Mouse (Mus musculus) thymus, postnatal 36 days (tissue): ENCODE data around the gene Tsfm.

ENCODE experiments used
- DNase-seq, 2 experiments: peaks; one replicate each; pipeline ENCODE4 v3.0.0; 2022; ENCODE audit warnings: mixed read lengths in 2 of 2

Tsfm gene

DNA sequence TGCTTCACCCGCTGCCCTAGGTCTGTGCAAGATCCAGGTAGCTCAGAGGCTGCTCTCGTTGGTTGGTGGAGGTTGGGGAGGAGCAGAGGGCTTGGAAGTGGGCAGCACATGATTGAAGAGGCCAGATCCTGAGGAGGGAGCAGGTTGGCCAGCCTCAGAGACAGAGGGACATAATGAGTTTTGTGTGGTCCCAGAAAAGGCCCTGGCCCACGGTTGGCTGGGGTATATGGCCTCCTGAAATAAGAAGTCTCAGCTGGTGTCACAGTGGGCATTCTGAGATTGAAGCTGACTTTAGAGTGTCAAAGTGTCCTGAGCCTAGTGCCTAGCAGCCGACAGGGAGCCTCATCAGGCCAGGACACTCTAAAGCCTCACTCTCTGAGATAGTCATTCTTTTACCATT lies 45.5 kb downstream of the Tsfm start:
- DNase-seq: no peak

DNA sequence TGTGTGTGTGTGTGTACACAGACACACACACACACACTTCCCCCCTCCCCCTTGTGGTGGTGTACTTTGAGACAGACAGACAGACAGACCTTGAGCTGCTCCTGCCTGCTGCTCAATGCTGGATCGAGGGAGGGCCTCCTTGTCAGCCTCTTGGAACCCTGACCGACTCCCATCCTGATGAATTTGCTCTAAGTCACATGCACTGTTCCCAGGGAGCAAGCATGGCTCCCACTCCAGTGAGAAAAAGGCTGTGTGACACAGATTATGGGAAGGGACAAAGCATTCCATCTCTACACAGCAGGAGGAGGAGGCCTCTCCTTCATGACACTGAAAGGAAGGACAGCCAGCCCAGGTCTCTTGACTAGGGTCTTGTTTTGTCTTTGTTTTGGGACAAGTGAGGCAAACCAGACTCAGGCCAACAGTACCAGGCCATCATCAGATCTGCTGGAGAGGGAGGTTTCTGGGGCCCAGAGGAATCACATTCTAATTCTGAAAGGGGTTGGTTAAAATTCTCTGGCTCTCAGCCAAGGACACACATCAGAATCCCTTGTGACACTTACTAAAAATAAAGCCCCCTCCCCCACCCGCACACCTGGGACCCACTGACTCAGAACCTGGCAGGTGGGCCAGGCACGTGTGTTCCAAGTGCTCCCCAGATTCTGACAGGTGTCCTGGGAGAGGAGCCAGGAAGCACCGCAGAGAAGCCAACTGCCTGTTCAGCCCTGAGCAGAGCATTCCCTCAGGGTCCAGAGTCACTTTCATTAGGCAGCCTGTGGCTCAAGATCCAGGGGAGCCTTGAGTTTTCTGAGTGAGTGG lies 46.2 kb downstream of the Tsfm start:
- no peak for DNase-seq

DNA sequence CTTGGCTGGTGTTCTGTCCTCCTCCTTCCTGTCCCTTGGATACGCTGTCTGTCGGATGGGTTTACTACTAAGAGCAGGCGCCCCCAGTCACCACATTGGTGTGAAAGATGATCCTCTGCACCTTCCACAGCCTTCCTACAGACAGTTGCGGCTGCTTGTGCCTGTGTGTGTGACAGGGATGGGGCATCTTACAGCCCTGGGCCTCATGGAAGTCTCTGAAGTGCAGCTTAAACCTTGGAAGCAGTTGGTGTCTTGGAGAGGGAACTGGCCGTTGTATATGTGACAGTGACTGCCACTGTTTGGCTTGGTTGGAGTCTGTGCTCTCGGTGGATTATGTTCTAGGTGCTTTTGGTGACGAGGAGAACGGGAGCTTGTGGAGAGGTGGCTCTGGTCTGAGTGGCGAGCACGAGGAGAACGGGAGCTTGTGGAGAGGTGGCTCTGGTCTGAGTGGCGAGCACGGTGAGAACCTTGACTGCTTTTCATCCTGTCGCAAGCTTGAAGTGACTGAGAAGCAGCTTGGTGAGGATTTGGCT lies 47.4 kb downstream of the Tsfm start:
- DNase-seq: no peak

DNA sequence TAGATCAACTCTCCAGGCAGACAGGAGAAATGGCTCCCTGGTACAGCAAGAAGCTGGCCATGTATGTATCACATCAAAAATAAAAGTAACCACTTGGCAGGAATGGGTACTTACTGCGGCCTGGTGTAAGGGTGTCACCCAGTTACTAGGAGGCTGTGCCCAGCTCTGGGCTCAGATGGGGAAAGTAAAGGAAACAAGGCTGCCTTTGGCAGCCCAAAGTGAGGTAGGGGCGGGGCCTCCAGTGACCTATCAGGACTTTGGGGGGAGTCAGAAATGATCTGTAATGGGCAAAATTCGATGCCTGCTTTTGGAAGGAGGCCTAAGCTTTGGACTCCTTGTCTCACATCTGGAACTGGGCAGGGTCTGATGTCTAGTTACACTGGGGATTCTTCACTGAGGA lies 48.9 kb downstream of the Tsfm start:
- DNase-seq: no peak

DNA sequence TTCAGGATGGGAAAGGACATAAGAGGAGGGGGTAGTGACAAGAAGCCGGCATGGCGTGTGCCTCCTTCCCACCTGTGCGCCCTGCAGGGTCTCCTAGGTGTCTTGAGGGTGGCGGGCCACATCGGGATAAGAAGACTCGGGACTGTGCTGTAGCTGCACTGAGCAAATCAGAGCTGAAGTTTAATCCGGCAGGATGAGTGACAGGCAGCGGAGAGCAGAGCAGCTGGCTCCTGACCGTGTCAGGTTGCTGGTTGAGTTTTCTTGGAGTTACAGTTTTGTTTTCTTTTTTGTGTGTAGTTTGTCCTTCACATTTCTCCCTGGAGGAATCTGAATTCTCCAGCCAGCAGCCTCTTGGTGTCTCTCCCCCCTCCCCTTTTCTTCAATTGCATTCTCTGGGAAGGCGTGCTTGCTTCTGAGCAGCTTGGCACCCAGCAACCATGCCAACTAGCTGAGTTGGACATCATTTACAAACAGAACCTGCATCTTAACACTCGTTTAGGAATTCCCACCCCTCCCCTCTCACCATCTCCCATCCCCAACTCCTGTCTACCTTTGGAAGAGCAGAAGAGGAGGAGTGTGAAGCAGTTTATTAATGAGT lies 49.6 kb downstream of the Tsfm start:
- no peak for DNase-seq

DNA sequence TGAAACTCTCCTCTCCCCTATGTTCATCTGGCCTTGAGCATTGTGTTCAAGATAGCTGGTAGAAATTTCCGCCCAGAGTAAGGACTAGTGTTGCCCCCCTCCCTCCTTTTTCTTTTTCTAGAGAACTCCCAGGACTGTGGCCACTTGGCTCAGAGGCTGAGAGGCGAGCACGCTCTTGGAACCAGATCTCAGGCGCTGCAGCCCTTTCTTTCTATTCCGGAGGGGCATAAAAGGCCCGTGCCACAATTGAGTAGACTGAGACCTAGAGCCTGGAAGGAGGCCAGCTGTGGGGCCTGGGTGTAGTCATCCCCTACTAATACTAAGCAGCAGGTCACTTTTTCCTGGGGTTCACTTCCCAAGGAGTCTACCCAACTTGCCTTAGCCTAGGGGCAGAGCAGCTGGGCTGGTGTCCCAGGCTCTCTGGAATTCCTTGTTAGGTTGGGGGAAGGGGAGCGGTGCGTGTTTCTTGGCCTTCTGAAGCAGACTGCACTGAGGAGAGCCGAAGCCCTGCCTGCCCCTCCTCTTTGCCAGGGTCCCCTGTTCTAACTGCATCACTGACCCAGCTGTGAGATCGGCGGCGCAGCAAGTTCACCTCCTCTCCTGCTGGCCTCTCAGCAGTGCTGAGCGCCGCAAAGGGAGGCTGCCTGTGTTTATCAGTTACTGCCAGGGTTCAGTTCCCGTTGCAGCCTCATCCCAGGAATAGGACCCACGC lies 50.3 kb downstream of the Tsfm start:
- DNase-seq: peak; percentile 18 to 23

DNA sequence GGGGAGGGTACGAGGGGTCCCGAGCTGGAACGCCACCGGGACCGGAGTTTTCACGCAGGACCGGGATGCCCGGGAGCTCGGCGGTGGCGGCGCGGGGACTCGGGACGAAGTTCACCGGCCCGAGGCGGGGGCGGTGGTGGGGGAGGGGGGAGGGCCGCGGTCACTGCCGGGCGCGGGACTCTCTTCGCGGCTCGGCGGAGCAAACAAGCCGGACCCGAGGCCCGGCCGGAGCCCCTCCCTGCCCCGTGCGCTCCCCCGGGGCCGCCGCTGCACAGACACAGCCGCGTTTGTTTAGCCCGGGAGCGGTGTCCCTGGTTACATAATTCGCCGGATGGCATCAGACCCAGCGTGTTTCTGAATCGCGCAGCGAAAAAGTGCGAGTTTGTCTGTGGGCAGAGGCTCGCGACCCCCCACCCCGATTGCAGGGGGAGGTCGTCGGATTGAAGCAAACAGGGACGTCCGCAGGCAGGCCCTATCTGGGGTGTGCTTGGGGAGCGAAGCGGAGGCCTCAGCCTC lies 50.9 kb downstream of the Tsfm start:
- peak; percentile 37 to 46 for DNase-seq

DNA sequence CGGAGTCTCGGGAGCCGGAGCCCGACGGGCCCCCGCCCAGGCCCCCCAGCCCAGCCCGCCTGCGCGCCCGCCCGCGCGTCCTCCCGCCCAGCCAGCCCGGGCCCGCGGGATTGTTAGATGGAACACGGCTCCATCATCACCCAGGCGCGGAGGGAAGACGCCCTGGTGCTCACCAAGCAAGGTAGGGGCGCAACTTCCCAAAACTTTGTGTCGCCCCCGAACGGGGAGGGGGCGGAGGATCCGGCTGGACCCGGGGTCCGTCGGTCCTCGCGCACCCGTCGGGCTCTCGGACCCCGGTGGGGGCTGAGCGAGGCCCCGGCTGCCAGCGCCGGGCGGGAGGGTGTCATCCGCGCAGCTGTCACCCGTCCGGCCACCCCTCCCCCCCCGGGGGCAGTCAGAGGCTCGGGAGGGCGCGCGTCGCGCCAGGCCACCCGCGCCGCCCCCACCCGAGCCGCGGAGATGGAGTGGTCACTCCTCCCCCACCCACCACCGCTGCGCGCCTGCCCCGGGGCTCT lies 51.5 kb downstream of the Tsfm start:
- DNase-seq: peak; percentile 48 to 70

DNA sequence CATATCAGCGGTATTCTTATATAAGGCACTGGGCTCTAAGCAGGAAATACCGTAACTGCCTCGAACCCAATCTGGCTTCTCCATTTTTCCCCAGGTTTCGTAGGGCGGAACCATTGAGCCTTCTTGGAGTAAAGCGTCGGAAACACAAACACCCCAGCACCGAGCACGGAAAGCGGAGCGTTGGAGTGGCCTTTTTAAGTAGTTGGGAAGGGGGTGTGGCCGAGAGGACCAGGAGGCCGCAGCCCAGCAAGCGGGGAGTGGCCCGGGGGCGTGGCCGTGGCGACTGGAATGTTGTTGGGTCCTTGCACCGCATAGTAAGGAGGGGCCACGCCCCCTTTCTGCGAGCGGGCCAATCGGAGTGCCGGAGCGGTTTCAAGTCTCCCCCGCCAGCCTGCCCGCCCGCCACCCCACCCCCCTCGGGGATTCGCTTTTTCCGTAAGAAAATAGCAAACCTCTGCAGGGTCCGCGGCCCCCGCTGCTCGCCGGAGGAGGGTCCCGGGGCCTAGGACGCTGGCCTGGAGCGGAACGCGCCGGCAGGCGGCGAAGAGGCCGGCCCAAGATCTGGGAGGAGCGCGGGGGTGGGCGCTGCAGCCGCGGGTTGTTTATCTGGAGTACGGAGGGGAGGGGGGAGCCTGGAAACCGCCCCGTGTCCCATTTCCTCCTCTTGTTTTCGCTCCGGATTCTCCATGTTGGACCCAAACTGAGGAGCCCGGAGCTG lies 52.2 kb downstream of the Tsfm start, which contains the start of gene Ctdsp2:
Gene Ctdsp2, plus strand, starts transcription at position 441 of the 718 bp plus-strand sequence.
- peak; percentile 98 to 99 for DNase-seq

DNA sequence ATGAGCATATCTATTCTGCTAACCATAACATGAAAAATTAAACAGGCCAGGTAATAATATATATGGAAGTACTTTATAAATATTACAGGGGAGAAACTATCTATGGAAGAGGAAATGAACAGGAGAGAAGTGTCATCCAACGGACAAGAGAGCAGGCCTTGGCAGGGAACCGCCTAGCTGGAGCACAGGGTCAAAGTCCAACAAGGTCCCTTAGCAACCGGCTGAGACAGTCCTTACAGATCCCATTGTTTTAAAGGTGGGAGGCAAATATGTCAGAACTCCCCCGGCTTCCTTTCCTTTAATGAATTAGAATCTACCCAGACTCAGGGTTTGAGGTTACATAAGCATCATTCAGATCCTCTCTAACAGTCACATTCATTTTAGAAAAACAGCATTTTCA lies 53.6 kb downstream of the Tsfm start:
- no peak for DNase-seq

DNA sequence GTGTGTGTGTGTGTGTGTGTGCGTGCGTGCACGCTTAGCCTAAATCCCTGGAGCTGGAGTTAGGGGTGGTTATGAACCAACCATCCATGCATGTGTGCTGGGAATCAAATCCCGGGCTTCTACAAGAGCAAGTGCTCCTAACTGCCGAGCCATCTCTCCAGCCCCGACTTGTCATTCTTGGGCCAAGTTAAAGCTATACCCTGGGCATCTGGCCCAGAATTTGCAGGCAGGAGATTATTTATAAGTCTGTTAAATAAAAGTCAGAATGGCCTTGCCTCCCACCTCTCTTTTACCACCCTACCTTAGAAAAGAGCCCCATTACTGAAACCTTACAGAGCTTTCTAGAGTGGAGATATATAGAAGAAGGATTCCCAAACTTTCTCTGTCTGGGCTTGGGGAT lies 54.9 kb downstream of the Tsfm start:
- DNase-seq: no peak

DNA sequence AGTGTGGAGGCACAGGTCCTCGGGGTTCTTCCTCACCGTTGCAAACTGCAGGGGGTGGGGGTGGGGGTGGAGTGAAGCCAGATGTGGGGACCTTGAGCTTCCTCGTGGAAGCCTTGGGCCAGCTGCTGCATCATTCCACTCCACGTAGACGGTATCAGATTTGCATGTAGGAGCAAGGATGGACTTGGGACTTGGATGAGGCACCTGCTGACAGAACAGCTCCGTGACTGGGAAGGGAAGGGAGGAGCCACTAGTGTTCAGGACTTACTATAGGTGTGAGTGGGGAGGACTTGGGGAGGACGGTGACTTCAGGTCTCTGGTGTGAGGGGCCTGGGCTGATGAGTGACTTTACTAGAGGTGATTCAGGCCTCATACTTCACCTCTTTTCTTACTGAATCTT lies 57.7 kb downstream of the Tsfm start:
- DNase-seq: no peak

DNA sequence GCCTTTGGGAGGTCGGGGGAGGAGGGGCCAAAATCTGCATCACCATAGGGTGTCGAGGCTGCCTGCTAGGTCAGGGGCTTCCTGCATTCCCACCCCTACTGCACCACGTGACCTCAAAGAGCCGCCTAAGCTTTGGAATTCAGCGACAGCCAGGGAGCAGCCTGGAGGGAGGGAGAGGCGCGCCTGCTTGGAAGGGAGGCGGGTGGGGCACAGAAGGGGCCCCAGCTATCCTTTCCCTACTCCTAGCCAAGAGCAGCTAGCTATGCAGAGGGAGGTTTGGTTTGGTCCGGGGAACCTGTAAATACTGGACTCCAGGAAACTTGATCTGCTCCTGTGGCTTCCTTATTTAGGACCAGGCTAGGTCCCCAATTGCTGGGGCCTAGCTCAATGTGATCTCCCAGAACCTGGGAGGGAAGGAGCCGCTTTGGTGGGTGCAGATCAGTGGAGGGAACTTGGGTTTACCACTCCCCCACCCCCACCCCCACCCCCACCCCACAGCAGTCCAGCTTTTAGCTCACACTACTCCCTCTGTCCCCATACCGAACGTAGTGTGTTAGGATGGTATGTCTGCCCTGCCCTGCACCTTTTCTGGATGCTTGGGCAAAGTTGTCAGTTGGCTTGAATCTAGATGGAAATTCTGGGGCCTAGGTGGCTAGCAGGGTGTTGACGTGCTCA lies 58.5 kb downstream of the Tsfm start:
- no peak for DNase-seq

DNA sequence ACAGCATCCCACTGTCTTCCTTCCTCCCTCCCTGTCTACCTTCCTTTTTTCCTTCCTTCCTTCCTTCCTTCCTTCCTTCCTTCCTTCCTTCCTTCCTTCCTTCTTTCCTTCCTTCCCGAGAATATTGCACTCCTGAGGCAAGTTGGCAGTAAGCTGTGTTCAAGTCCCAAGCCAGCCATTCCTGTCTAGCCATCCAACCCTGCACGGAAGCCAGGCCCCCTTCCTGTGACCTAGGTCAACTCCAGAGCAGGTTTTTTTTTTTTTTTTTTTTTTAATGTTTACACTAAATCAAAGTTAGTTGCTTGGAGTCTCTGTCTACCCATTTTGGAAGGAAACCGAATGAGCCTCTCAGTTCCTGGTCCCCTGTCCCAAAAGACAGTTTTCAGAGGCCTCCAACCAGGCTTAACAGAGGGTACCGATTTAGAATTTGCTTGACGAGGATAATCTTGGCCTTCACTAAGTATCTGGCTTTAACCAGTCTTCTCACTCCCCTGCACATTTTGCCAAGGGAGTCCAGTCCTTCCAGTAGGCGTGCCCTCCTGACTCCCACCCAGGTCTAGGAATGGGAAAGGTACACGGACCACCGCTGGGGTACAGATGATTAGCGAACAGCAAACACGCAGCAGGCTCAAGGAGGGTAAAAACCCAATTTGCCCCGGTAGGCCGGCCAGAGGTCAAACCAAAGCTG lies 59.1 kb downstream of the Tsfm start:
- no peak for DNase-seq

DNA sequence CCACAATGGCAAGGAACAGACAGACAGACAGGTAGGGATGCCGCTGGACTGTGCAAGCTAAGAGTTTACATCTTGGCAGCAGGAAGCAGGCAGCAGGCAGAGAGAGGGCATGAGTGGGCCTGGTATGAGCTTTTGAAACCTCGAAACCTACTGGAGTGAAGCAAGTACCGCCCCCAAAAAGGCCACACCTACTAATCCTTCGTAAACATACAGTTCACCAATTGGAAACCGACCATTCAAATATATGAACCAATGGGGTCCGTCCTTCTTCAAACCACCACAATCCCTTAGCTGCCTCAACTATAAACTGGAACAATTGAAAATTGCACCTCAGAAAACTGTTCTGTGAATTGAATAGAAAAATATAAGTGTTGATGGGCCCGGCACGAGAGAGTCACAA lies 66.8 kb downstream of the Tsfm start:
- DNase-seq: no peak

DNA sequence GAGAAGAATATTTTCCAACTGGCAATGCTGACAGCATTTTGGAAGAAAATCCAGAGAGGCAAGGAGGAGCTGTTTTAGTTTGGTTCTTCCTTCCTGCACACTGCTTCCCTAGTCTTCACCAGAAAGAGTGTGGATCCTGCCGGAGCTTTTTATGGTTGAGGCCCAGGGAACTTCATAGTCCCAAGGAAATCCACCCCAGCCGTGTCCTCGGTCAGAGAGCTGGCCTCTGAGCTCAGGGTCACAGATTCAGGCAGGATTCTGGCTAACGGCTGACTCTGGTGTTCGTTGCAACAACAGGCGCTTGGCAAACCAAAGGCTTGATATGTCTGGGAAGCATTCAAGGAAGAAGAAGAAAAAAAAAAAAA lies 67.7 kb downstream of the Tsfm start:
- no peak for DNase-seq

DNA sequence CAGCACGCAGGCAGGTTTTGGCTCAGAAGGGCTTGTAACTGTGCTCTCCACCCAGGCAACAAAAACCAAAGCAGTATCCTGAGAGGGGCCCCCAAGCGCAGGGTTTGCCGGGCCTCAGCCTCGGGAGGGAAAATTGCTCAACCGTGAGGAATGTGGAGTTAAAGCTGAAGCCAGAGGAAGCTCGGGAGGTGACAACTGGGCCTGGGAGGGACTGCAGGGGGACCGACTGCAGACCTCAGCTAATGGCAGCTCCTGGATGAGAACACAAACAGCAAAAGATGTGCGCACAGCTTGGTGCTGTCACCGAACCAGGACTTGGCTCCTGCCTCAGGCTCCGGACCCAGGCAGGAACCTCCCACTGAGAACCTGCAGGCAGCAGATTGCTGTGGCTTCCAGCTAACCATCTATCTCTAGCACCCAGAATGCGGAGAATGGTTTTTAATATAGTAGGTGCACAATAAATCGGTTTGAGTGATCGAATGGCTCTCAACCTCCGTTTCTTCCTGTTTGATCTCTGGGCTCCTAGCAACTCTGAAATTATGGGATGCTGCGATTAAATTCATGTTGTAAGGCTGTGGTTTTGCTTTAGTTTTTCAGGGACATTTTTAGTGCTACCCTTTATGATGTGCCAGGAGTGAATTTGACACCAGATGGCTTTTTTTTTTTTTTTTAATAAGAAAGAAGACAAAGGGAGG lies 68.2 kb downstream of the Tsfm start:
- DNase-seq: no peak

DNA sequence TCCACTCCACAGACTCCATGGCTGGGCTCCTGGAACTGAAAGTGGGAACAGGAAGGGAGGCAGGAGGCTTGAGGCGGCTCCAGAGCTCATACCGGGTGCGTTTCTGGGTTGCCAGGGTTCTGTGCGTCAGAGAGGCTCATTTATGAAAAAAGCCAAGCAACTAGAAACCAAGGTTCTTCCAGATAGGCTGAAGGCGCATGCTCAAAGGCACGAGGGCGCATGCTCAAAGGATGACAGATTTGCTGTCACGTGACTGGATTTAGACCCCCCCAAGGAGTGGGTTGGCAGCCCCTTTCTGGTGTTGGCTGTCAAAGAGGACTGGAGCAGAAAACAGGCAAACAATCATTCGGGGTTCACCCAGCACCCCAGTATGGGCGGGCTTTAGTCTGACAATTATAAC lies 68.9 kb downstream of the Tsfm start:
- DNase-seq: no peak
